Mouse (Mus musculus): Measurements from ENCODE around the gene Syne2.

Syne2 gene

DNA sequence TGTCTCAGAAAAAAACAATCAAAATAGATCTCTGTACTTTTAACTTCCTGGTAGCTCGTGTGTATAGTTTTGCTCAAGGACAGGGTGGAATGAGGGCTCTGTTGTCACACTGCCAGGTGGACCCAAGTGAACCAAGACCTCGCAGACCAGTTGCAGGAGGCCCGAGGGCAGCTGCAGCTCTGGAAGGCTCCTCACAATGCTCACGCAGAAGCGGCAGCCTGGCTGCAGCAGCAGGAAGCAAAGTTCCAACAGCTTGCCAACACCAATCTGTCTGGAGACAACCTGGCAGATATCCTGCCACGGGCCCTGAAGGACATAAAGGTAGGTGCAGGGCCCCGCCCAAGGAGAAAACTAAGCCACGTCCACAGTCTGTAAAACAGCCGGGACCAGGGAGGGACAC, 236.7 kb downstream of the Syne2 start:
- DNase-seq = no peak

DNA sequence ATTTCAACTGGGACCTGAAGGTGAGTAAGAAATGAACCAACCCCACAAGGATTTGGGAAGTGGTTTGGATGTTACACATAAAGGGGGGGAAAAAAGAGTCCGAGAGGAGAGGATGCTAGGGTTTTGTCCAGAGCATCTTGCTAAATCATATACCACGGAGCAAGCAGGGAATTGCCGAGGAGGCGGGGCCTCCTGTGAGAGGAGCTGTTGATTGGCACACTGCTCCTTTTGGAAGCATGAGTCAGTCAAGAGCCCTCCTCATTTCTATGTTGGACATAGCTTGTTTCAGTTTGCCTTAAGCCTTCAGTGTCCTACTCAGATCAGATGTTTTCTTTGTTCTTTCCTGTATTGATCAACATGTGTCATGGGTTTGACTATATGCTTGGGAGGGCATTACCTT, 245.1 kb downstream of the Syne2 start:
- no peak for DNase-seq

DNA sequence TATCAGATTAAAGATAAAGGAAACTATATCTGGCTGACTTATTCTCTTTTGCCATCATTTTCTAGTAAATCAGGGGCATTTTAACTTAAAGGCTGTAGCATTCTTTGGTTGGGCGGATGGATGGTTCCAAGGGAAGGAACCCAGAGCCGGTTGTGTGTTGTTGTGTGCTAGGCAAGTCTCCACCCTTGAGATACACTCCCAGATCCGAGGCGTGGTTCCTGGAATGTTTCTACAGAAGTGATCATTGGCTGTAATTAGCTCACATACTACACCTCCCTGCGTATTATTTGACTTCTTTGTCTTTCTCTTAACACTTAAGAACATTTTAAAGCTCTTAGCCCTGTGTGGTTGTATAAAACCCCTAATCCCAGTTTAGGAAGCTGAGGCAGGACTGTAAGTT, 252.5 kb downstream of the Syne2 start:
- DNase-seq = no peak

DNA sequence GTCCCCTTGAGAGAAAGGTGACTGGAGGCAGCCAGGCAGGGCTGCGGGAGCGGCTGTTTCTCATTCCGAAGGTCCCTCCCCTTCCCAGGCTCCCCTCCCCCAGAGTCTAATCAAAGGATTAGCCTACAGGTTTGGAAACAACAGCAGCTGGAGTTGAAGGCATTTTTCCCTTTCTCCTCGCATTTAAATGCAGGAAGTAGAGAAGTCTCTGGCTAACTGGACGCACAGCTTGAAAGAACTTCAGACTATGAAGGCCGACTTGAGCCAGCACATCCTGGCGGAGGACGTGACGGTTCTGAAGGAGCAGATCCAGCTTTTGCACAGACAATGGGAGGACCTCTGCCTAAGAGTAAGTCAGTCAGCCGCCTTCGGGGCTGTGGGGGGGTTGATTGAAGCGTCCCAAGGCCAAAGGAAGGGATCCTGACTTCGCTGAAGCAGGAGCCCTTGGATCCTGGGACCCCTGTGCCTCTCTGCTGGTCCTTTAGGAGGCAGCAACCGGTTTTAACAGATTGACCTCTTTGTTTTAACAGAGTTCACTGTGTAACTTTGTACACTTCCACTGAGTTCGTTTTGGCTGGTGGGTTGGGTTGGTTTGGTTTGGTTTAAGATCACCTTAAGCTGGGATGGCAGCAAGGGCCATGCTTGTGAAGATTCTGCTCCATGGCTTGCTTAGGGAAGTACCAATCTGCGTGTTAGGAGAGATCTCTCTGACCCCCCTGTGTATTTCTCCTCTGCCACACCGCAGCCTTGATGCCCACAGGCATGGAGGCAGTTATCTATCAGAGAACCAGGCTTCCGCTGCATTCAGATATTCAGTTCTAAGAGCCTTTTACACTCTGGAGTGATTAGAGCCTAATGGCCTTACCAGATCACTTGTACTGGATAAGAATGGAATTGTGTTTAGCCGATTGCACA, 254.3 kb downstream of the Syne2 start:
- no peak for DNase-seq

GRCm38 (mm10) chr12:76073066-76073826, 255.3 kb downstream of the Syne2 start:
- no peak for DNase-seq

- DNase-seq = no peak
Measured at GRCm38 (mm10) chr12:76073981-76074380, 256.0 kb downstream of the Syne2 start.

DNA sequence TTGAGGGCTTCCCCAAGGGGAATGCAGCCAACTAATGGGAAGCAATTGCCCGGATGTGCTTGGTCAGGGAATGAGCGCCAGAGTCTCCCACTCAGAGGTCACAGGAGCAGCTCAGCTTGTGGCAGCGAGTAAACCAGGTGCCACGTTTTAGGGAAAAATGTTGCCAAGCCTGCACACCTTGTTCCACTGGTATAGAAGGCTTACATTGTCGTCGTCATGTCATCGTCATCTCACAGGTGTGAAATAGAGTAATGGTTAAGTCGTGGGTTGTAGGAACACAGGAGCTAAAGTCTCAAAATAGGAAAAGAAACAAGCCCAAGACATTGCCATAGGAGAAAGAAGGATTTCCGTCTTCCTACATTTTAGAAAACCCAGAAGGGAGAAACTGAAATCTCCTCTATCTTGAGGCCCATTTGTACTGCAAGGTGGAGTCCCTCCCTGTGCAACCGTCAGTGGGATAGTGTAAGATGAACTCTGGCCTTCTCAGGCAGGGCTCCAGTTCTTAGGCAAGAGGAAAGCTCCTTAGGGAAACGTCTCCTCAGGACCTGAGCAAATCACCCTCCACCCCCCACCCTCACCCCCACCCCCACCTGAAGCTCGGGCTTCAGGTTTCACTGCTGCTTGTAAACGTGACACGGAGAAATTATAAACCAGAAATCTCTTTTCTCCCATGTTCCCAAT, 263.1 kb downstream of the Syne2 start:
- DNase-seq = peak; percentile 45

DNA sequence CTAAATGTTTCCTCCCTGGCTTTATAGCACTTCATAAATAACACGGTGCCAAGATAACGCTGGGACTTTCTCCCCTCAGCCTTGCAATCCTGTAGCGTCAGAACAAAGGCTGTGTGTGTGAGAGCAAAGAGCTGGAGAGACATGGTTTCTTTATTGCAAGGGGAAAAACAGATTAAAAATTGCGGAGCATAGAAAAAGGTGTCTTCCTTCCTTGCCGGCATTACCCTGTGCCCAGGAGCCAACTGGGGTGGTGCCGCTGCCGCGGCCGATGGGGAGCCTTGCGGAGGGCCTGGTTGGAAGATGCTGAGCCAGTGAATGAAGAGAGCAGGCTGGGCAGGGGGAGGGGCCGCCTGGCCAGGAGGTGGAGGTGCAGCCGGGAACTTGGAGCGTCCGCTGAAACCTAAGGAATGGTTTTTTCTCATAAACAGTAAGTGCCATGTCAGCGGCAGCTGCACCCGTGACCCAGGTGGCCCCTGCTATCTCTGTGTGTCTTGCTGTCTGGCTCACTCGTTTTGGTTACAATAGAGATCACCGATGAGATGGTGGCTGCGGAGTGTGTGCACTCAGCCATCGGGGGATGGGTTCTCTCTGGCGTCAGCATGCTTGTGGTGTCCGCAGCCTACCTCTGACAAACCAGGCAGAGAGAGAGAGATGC, 263.8 kb downstream of the Syne2 start:
- peak; percentile 92 for DNase-seq

GRCm38 (mm10) chr12:76085066-76085465, 267.1 kb downstream of the Syne2 start:
- DNase-seq = no peak

DNA sequence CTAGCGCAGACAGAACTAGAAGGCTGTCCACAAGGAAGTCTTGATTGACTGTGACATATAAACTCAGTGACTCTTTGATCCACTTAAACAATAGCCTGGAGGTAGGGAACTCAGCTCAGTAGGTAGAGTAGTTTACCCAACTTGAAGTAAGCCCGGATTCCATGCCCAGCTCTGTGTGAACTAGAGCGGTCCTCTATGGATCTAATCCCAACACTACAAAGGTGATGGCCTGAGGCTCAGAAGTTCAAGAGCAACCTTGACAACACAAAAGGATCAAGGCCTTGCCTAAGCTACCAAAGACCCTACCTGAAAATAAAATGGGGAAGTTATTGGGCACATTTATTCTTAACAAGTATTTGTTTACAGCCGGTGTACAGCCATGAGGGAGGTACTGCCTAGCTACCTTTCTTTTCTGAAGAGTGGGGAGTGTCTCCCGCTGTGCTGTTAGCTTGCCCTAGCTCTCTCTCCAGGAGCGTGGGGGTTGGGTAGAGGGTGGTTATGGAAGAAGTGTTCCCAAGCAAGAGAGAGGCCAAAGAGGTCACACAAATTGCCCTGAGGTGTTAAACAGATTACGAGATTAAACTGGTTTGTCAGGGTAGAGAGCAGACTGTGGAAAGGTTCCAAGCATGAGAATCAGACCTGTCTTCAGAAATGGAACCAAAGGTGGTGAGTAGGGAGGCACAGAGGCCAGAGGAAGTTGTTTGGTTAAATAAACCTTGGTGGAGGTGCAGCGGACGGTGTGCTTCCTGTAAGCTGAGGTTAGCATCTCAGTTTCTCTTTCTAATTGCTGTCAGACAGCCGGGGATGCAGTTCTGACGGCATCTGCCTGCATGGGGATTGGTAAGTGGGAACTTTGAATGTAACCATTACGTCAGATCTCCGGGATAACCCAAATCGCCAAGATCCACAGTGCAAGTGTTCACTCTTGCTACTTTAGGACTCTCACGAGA, 268.3 kb downstream of the Syne2 start:
- no peak for DNase-seq

GRCm38 (mm10) chr12:76087025-76087424, 269.1 kb downstream of the Syne2 start:
- no peak for DNase-seq

DNA sequence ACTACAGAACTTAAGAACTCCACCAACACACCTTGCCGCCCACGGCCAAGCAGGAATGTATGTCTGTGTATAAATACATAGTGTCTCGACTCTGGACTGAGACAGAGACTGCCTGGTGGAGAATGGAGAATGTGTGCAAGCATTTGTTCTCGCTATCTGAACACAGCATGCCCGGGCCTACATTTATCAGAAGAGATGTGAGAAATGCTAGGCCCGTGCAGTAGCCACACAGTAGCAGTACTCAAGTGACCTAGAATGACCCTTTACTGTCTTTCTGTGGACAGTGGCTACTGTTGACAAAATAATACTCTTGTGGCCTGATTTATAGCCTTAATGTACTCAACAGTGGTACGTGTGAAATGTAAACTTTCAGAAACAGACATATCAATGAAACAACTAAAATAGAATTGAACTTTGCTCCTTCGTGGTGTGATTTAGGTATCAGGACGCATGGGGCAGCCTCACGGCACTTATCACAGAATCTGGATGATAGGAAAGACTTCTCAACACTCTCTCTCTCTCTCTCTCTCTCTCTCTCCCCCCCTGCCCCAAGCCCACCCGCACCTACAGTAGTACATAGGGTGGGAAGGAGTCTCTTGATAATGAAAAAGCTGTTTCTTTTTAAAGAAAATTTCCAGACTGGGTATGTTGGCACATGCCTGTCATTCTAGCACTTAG, 275.0 kb downstream of the Syne2 start:
- no peak for DNase-seq

GRCm38 (mm10) chr12:76093613-76094588, 276.0 kb downstream of the Syne2 start:
- DNase-seq = peak; percentile 17

GRCm38 (mm10) chr12:76095117-76096035, 277.4 kb downstream of the Syne2 start:
- DNase-seq = peak; percentile 49

DNA sequence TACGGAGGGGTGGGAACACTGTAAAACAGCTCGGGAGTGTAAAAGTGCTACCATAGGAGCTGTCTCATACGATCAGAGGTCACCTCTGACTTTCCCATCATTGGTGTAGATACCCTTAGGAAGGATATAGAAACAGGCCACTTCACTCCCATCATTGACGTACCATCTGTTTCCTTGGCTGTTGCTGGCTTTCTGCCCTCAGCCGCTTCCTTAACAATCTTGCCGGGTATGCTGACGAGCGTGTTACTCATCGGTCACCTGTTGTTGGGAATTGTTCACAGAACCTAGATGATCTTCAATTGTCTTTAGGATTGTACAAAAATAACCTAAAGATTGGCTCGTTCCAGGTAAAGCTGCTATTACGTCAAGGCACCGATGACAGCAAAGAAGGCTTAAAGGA, 284.7 kb downstream of the Syne2 start:
- DNase-seq = peak; percentile 80

- peak; percentile 67 for DNase-seq
Measured at GRCm38 (mm10) chr12:76104596-76105351, 286.8 kb downstream of the Syne2 start.

GRCm38 (mm10) chr12:76109646-76110405, 291.9 kb downstream of the Syne2 start:
- DNase-seq = peak; percentile 90

All from cerebellum, adult 9-11 months (tissue).